Mouse (Mus musculus): ENCODE measurements at regions not wholly inside any gene's neighbourhood (a gene's known extent, or its start where the extent isn't known, plus 50 kb on each side); places are given as distances from the start of the nearest gene placed in this dataset.

DNA sequence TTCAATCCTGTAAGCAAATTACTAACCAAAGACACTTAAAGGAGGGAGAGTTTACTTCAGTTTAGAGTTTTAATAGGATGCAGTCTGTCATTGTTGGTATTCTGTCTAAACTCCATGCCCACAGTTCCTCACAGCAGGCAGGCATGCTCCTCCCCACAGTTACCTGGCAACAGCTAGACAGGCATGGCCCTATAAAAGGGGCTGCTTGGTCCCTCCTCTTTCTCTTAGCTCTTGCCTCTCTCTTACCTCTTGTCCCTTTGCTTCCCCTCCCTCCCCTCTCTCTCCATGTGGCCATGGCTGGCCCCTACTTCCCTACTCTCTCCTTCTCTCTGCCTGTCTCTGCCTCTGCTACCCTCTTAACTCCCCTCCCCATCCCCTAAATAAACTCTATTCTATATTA, 830.7 kb downstream of the D3Ertd751e start:
- Histone ChIP-seq H3K27ac (ENCODE audit: low read depth, low read length) (no peak overlapping the region), H3K4me1 (ENCODE audit: control insufficient read depth, insufficient read depth, low read length) (0 out of 2 replicates have a peak, but pooled peaks cover 8% of the 10 kb centered on the region), H3K9ac (ENCODE audit: low read length) (no peak overlapping the region), H3K36me3 (ENCODE audit: control insufficient read depth, insufficient read depth, low read length) (no peaks in the 10 kb centered on the region), H3K9me3 (replicated peaks; ENCODE audit: control insufficient read depth, low read length) (no peaks in the 10 kb centered on the region), H3K4me3 (ENCODE audit: low read depth, low read length) (no peak overlapping the region), H3K4me2 (ENCODE audit: low read length) (no peak overlapping the region), H3K27me3 (replicated peaks; ENCODE audit: control insufficient read depth, insufficient read depth, low read length) (no peaks in the 10 kb centered on the region)
- ATAC-seq: peak; percentile 89
- peak; percentile 55 for DNase-seq (ENCODE audit: low spot score)

DNA sequence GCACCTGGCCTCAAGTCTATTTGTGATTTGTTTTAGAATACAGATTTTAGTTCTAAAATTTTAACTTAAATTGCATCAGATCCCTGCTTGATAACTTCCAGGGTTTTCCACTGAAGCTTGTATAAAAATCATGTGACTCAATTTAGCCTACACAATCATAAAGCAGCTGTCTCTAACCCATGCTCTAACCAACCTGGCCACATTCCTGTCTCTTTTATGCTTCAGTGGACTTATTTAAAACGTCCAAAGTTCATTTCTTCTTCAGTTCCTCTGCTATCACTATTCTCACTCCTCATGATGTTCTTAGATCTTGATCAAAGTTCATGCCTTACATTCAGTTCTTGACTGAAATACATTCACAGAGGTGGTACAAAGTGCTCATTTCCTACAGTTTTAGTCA, 839.9 kb downstream of the D3Ertd751e start:
- ATAC-seq: no peak
- H3K27me3 ChIP-seq (replicated peaks; ENCODE audit: control insufficient read depth, insufficient read depth, low read length): no peaks in the 10 kb centered on the region

DNA sequence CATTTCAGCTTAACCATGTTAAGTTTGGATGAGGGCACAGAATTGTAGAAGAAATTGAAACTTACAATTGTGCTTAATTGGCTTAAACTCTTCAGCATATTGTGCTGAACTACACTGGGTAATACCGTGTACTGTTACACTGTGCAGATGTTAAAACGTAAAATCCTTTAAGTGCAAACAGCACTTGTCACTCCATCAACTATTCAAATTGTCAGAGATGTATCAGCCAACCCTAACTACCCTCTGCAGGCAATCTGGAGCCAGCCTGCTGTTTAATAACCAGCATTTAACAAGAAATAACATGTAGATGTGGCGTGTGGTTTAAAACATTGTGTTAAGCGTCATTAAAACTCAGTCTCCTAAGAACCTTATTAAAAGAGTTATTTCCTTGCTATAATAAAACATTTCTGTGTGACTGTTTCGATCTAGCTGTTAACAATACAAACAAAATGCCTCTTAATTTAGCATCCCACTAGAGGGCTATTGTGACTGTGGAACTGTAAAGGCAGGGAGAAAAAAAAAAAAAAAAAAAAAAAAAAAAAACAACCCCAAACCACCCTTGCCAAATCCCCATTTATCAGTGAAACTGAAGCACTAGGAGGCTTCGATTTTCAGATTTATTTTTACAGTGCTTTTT, 845.0 kb downstream of the D3Ertd751e start:
- Histone ChIP-seq H3K9me3 (replicated peaks; ENCODE audit: control insufficient read depth, low read length) (no peaks in the 10 kb centered on the region), H3K4me1 (ENCODE audit: control insufficient read depth, insufficient read depth, low read length) (no peaks in the 10 kb centered on the region), H3K9ac (ENCODE audit: low read length) (no peak overlapping the region), H3K27ac (ENCODE audit: low read depth, low read length) (no peak overlapping the region), H3K27me3 (replicated peaks; ENCODE audit: control insufficient read depth, insufficient read depth, low read length) (no peaks in the 10 kb centered on the region), H3K4me2 (ENCODE audit: low read length) (no peak overlapping the region), H3K36me3 (ENCODE audit: control insufficient read depth, insufficient read depth, low read length) (no peaks in the 10 kb centered on the region), H3K4me3 (ENCODE audit: low read depth, low read length) (no peak overlapping the region)
- peak; percentile 67; the same call in 1 of the 2 replicates for ATAC-seq
- DNase-seq (ENCODE audit: low spot score): peak; percentile 32
- 48% methylated on average over 6 of the region's 6 CpGs for WGBS

More for the DNA sequence above, 839.9 kb downstream of the D3Ertd751e start:
- Histone ChIP-seq H3K36me3 (ENCODE audit: control insufficient read depth, insufficient read depth, low read length) (no peaks in the 10 kb centered on the region), H3K4me2 (ENCODE audit: low read length) (no peak overlapping the region), H3K4me1 (ENCODE audit: control insufficient read depth, insufficient read depth, low read length) (no peaks in the 10 kb centered on the region), H3K4me3 (ENCODE audit: low read depth, low read length) (no peak overlapping the region), H3K9ac (ENCODE audit: low read length) (no peak overlapping the region), H3K9me3 (replicated peaks; ENCODE audit: control insufficient read depth, low read length) (no peaks in the 10 kb centered on the region), H3K27ac (ENCODE audit: low read depth, low read length) (no peak overlapping the region)
- 35% methylated on average over 1 of the region's 1 CpGs for whole genome bisulfite sequencing
- no peak for DNase-seq (ENCODE audit: low spot score)

DNA sequence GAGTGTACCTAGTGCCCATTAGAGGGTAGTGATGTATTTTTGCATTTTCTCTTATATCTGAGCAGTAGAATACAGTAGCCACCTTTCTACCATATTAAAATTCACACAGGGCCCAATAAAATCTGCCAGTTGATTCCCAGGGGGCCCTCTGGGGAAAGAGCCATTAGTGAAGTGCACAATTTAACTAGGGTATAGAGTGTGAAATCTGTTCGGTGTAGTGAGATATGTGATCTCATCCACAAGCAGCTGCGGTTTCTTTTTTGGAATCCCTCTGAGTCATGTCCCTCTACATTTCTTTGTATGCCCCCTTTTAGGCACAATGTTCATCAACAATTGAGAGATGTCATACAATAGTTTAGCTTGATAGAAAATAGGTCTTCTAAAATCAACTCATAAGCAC, 847.1 kb downstream of the D3Ertd751e start:
- no peak overlapping the region for H3K4me2 ChIP-seq (ENCODE audit: low read length)
- H3K9me3 ChIP-seq (replicated peaks; ENCODE audit: control insufficient read depth, low read length): no peaks in the 10 kb centered on the region
- ATAC-seq: no peak
- no peaks in the 10 kb centered on the region for H3K4me1 ChIP-seq (ENCODE audit: control insufficient read depth, insufficient read depth, low read length)
- no peaks in the 10 kb centered on the region for H3K27me3 ChIP-seq (replicated peaks; ENCODE audit: control insufficient read depth, insufficient read depth, low read length)
- WGBS: 75% methylated on average over 2 of the region's 2 CpGs
- H3K27ac ChIP-seq (ENCODE audit: low read depth, low read length): no peak overlapping the region
- no peaks in the 10 kb centered on the region for H3K36me3 ChIP-seq (ENCODE audit: control insufficient read depth, insufficient read depth, low read length)
- DNase-seq (ENCODE audit: low spot score): no peak
- H3K4me3 ChIP-seq (ENCODE audit: low read depth, low read length): no peak overlapping the region
- no peak overlapping the region for H3K9ac ChIP-seq (ENCODE audit: low read length)

DNA sequence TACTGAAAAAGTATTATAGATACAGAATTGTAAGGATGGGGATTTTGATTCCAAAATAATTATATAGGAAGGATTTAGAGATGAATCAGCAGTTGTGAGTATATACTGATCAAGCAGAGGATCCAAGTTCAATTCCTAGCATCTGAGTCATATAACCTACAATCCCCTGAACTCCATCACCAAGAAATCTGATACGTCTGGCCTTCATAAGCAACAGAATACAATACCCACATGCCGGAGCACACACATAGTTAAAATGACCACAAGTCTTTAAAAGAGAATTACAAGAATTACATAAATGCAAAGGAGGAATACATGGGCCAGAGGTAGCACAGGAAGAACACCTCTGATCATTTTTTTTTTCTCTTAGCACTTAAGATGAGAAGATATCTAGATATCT, 847.7 kb downstream of the D3Ertd751e start:
- H3K9me3 ChIP-seq (replicated peaks; ENCODE audit: control insufficient read depth, low read length): no peaks in the 10 kb centered on the region
- no peak overlapping the region for H3K9ac ChIP-seq (ENCODE audit: low read length)
- H3K4me1 ChIP-seq (ENCODE audit: control insufficient read depth, insufficient read depth, low read length): no peaks in the 10 kb centered on the region
- no peak overlapping the region for H3K27ac ChIP-seq (ENCODE audit: low read depth, low read length)
- 92% methylated on average over 2 of the region's 2 CpGs for WGBS
- DNase-seq (ENCODE audit: low spot score): no peak
- no peak for ATAC-seq
- H3K4me3 ChIP-seq (ENCODE audit: low read depth, low read length): no peak overlapping the region
- H3K27me3 ChIP-seq (replicated peaks; ENCODE audit: control insufficient read depth, insufficient read depth, low read length): no peaks in the 10 kb centered on the region
- H3K36me3 ChIP-seq (ENCODE audit: control insufficient read depth, insufficient read depth, low read length): no peaks in the 10 kb centered on the region
- H3K4me2 ChIP-seq (ENCODE audit: low read length): no peak overlapping the region

DNA sequence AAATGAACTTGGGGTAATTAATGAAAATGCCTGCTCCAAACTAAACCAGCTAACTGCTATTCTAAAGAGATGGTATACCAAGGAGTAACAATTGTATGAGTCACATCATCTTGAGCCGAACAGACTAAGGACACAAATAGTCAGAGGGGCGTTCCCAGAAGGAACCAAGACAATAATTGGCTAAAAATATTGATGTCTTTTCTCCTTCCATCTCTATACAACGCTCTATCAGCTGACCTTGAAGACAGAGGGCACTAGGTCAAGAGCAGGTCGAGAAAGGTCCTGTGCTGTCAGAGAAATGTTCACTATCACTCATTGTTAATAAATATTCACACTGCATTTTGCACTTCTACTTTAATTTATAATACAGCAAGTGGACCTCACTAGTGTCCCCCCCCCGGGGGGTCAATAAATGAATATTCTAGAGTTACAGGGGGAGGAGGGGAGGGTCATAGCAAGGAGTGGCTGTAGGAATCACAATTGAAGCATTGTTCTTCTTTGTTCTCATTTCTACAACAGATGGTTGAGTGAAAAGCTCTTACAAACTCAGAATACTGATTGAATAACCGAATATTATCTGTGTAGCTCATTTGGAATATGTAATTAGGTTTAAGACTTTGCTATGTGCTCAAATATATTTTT, 851.5 kb downstream of the D3Ertd751e start:
- ATAC-seq (no peak), DNase-seq (ENCODE audit: low spot score) (no peak)
- no peaks in the 10 kb centered on the region for H3K4me1 ChIP-seq (ENCODE audit: control insufficient read depth, insufficient read depth, low read length)
- H3K9ac ChIP-seq (ENCODE audit: low read length): no peak overlapping the region
- no peaks in the 10 kb centered on the region for H3K36me3 ChIP-seq (ENCODE audit: control insufficient read depth, insufficient read depth, low read length)
- H3K4me3 ChIP-seq (ENCODE audit: low read depth, low read length): no peak overlapping the region
- no peak overlapping the region for H3K4me2 ChIP-seq (ENCODE audit: low read length)
- H3K27me3 ChIP-seq (replicated peaks; ENCODE audit: control insufficient read depth, insufficient read depth, low read length): no peaks in the 10 kb centered on the region
- no peak overlapping the region for H3K27ac ChIP-seq (ENCODE audit: low read depth, low read length)
- 81% methylated on average over 6 of the region's 6 CpGs for WGBS
- no peaks in the 10 kb centered on the region for H3K9me3 ChIP-seq (replicated peaks; ENCODE audit: control insufficient read depth, low read length)

DNA sequence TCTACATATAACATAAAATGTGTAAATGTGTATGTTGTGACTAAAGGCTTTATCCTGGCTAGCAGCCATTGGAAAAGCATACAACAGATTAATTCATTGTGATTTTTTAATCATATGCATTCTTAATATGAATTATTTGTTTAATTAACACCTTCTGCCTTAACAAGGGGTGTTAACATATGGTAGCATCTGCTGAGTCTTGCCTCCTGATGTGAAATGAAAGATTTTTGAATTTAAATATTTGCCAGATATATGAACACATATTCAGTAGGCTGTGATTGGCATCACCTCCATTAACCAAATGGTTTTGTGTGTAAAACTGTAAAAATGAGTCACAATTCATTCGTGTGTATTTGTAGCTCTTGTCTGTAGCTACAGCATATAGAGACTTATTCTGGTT, 854.3 kb downstream of the D3Ertd751e start:
- peak; percentile 63 for ATAC-seq
- DNase-seq (ENCODE audit: low spot score): peak; percentile 69
- no peak overlapping the region for H3K4me3 ChIP-seq (ENCODE audit: low read depth, low read length)
- 67% methylated on average over 1 of the region's 1 CpGs for WGBS
- no peaks in the 10 kb centered on the region for H3K36me3 ChIP-seq (ENCODE audit: control insufficient read depth, insufficient read depth, low read length)
- H3K9ac ChIP-seq (ENCODE audit: low read length): no peak overlapping the region
- H3K4me1 ChIP-seq (ENCODE audit: control insufficient read depth, insufficient read depth, low read length): no peaks in the 10 kb centered on the region
- H3K9me3 ChIP-seq (replicated peaks; ENCODE audit: control insufficient read depth, low read length): no peaks in the 10 kb centered on the region
- H3K27me3 ChIP-seq (replicated peaks; ENCODE audit: control insufficient read depth, insufficient read depth, low read length): no peaks in the 10 kb centered on the region
- H3K4me2 ChIP-seq (ENCODE audit: low read length): no peak overlapping the region
- H3K27ac ChIP-seq (ENCODE audit: low read depth, low read length): no peak overlapping the region

Data from forebrain, embryonic 14.5 days (tissue).